Mouse (Mus musculus) limb, embryonic 12.5 days (tissue): ENCODE results near the gene Tmem191c. TPM values are rescaled to one million over a fixed set of nuclear protein-coding genes. Genes with fewer than 3 reads are reported as not detected.
A peak's percentile ranks its signal among the peaks of the same experiment; 100 is the strongest.

Experiments
- ATAC-seq: fragments of 200-750 bp; cut with Nextera tagmentation; 2 replicates; pipeline ENCODE4 v1.8.0; 2017; ENCODE audit warnings: low read depth, moderate TSS enrichment; ENCODE audit not compliant: insufficient number of reproducible peaks, insufficient read depth, low FRiP score, low TSS enrichment
- H3K27ac ChIP-seq: fragments of 300-500 bp; sonication (generic); 2 replicates; pipeline ENCODE4 v1.5.1; 2016; ENCODE audit warnings: mild to moderate bottlenecking, moderate library complexity
- H3K27me3 ChIP-seq: fragments of 300-500 bp; sonication (generic); 2 replicates; pipeline ENCODE4 v1.6.1; 2016; ENCODE audit warnings: mild to moderate bottlenecking, moderate library complexity
- H3K36me3 ChIP-seq: fragments of 300-500 bp; sonication (generic); 2 replicates; pipeline ENCODE4 v1.6.1; 2016; ENCODE audit warnings: mild to moderate bottlenecking, moderate library complexity
- H3K4me1 ChIP-seq: fragments of 300-500 bp; sonication (generic); replicated peaks from 2 replicates; pipeline ENCODE4 v1.6.1; 2016
- H3K4me2 ChIP-seq: fragments of 300-500 bp; sonication (generic); 2 replicates; pipeline ENCODE4 v1.6.1; 2016; ENCODE audit warnings: mild to moderate bottlenecking, moderate library complexity
- H3K4me3 ChIP-seq: fragments of 300-500 bp; sonication (generic); replicated peaks from 2 replicates; pipeline ENCODE4 v1.5.1; 2016; ENCODE audit warnings: mild to moderate bottlenecking
- H3K9ac ChIP-seq: fragments of 300-500 bp; sonication (generic); replicated peaks from 2 replicates; pipeline ENCODE4 v1.6.1; 2016; ENCODE audit warnings: mild to moderate bottlenecking, moderate library complexity
- H3K9me3 ChIP-seq: fragments of 300-500 bp; sonication (generic); 2 replicates; pipeline ENCODE4 v1.6.1; 2016; ENCODE audit warnings: mild to moderate bottlenecking, moderate library complexity
- WGBS: fragments of 180-500 bp; shearing (Covaris S2); methylation state at CpG from one replicate; pipeline ENCODE4 v1.1.7; 2016; 5-methylcytosine and 5-hydroxymethylcytosine counted together
- polyA plus RNA-seq: library from polyadenylated mRNA; unstranded; fragments of >200 nt; fragmentation: Nextera tagmentation; extraction: Ambion mirVana; gene quantifications from 2 replicates; pipeline ENCODE4 v1.2.1, GENCODE M21; 2016

Tmem191c gene
- polyA plus RNA-seq, 1 experiment from 2014 or later: 13.8 TPM

- no peak for ATAC-seq
- H3K9ac ChIP-seq: no peak overlapping the region
- no peak overlapping the region for H3K4me2 ChIP-seq
- no peak overlapping the region for H3K4me3 ChIP-seq
- no peaks in the 10 kb centered on the region for H3K27me3 ChIP-seq
- H3K4me1 ChIP-seq: no peaks in the 10 kb centered on the region
- no peak overlapping the region for H3K27ac ChIP-seq
- H3K9me3 ChIP-seq: peaks cover 5% of the 10 kb centered on the region; the same call in 1 of the 2 replicates
- WGBS: 83% methylated on average over 3 of the region's 3 CpGs
- peaks cover 14% of the 10 kb centered on the region for H3K36me3 ChIP-seq
Measured at GRCm38 (mm10) chr16:17266113-17266512, 9.8 kb upstream of the Tmem191c start.

- Histone ChIP-seq H3K4me2 (no peak overlapping the region), H3K27ac (no peak overlapping the region), H3K9me3 (peaks cover 7% of the 10 kb centered on the region; the same call in 1 of the 2 replicates), H3K27me3 (no peaks in the 10 kb centered on the region), H3K9ac (no peak overlapping the region), H3K4me3 (no peak overlapping the region), H3K36me3 (0 out of 2 replicates have a peak, but pooled peaks cover 1% of the 10 kb centered on the region), H3K4me1 (no peaks in the 10 kb centered on the region)
- WGBS: 76% methylated on average over 5 of the region's 5 CpGs
- no peak for ATAC-seq
Measured at GRCm38 (mm10) chr16:17267937-17268336, 7.9 kb upstream of the Tmem191c start.

GRCm38 (mm10) chr16:17269872-17270271 is 6.0 kb upstream of the Tmem191c start:
- peaks cover 7% of the 10 kb centered on the region; the same call in 1 of the 2 replicates for H3K9me3 ChIP-seq
- H3K27me3 ChIP-seq: no peaks in the 10 kb centered on the region
- no peak overlapping the region for H3K4me3 ChIP-seq
- 91% methylated on average over 5 of the region's 5 CpGs for WGBS
- no peak overlapping the region for H3K27ac ChIP-seq
- no peaks in the 10 kb centered on the region for H3K4me1 ChIP-seq
- H3K4me2 ChIP-seq: no peak overlapping the region
- no peak for ATAC-seq
- no peak overlapping the region for H3K9ac ChIP-seq
- H3K36me3 ChIP-seq: no peaks in the 10 kb centered on the region

- Histone ChIP-seq H3K9me3 (peaks cover 7% of the 10 kb centered on the region; the same call in 1 of the 2 replicates), H3K9ac (no peak overlapping the region), H3K36me3 (no peaks in the 10 kb centered on the region), H3K4me3 (no peak overlapping the region), H3K27me3 (no peaks in the 10 kb centered on the region), H3K4me1 (no peaks in the 10 kb centered on the region), H3K4me2 (no peak overlapping the region), H3K27ac (no peak overlapping the region)
- ATAC-seq: no peak
- 72% methylated on average over 4 of the region's 4 CpGs for WGBS
Measured at GRCm38 (mm10) chr16:17271124-17271523, 4.8 kb upstream of the Tmem191c start.

GRCm38 (mm10) chr16:17271856-17272255 is 4.0 kb upstream of the Tmem191c start:
- peaks cover 7% of the 10 kb centered on the region; the same call in 1 of the 2 replicates for H3K9me3 ChIP-seq
- ATAC-seq: no peak
- H3K4me3 ChIP-seq: no peak overlapping the region
- H3K36me3 ChIP-seq: no peaks in the 10 kb centered on the region
- H3K27ac ChIP-seq: no peak overlapping the region
- no peak overlapping the region for H3K9ac ChIP-seq
- peaks cover 2% of the 10 kb centered on the region for H3K27me3 ChIP-seq
- peaks cover 1% of the 10 kb centered on the region for H3K4me1 ChIP-seq
- WGBS: 71% methylated on average over 6 of the region's 6 CpGs
- H3K4me2 ChIP-seq: no peak overlapping the region

GRCm38 (mm10) chr16:17276164-17277151 is 581 bp downstream of the Tmem191c start:
- WGBS: under 1% methylated on average over 62 of the region's 62 CpGs
- 0 out of 2 replicates have a peak overlapping the region, but pooled peaks have one; percentile 53 for H3K27ac ChIP-seq

GRCm38 (mm10) chr16:17277342-17278211 is 1.7 kb downstream of the Tmem191c start:
- Histone ChIP-seq H3K4me2 (peak overlapping the region; percentile 90), H3K36me3 (peaks cover 39% of the 10 kb centered on the region), H3K4me1 (peaks cover 16% of the 10 kb centered on the region), H3K27me3 (peaks cover 34% of the 10 kb centered on the region), H3K27ac (no peak overlapping the region), H3K4me3 (peak overlapping the region; percentile 56), H3K9ac (peak overlapping the region; percentile 47), H3K9me3 (no peaks in the 10 kb centered on the region)
- WGBS: 2% methylated on average over 59 of the region's 61 CpGs
- ATAC-seq: 0 out of 2 replicates have a peak, but pooled peaks have one; percentile 7

More at GRCm38 (mm10) chr16:17276164-17277151, 581 bp downstream of the Tmem191c start:
- H3K36me3 ChIP-seq: peaks cover 27% of the 10 kb centered on the region
- peak; percentile 85 for ATAC-seq
- peak overlapping the region; percentile 56 for H3K4me3 ChIP-seq
- peaks cover 34% of the 10 kb centered on the region for H3K27me3 ChIP-seq
- peak overlapping the region; percentile 90 for H3K4me2 ChIP-seq
- peak overlapping the region; percentile 56 for H3K9ac ChIP-seq
- no peaks in the 10 kb centered on the region for H3K9me3 ChIP-seq
- peaks cover 16% of the 10 kb centered on the region for H3K4me1 ChIP-seq

GRCm38 (mm10) chr16:17280471-17280870 is 4.6 kb downstream of the Tmem191c start:
- Histone ChIP-seq H3K27me3 (peaks cover 34% of the 10 kb centered on the region), H3K9ac (no peak overlapping the region), H3K9me3 (no peaks in the 10 kb centered on the region), H3K4me3 (no peak overlapping the region), H3K4me1 (peaks cover 16% of the 10 kb centered on the region), H3K4me2 (no peak overlapping the region), H3K36me3 (peaks cover 67% of the 10 kb centered on the region), H3K27ac (no peak overlapping the region)
- WGBS: 87% methylated on average over 11 of the region's 11 CpGs
- no peak for ATAC-seq

GRCm38 (mm10) chr16:17283151-17283550 is 7.3 kb downstream of the Tmem191c start:
- 83% methylated on average over 6 of the region's 6 CpGs for WGBS
- H3K36me3 ChIP-seq: peaks cover 92% of the 10 kb centered on the region
- no peak for ATAC-seq

GRCm38 (mm10) chr16:17287103-17287502 is 11.2 kb downstream of the Tmem191c start:
- Histone ChIP-seq H3K4me1 (no peaks in the 10 kb centered on the region), H3K9me3 (no peaks in the 10 kb centered on the region), H3K4me3 (no peak overlapping the region), H3K9ac (no peak overlapping the region), H3K27ac (no peak overlapping the region), H3K4me2 (no peak overlapping the region), H3K36me3 (peaks cover 89% of the 10 kb centered on the region), H3K27me3 (no peaks in the 10 kb centered on the region)
- 97% methylated on average over 2 of the region's 2 CpGs for WGBS
- no peak for ATAC-seq

More at GRCm38 (mm10) chr16:17283151-17283550, 7.3 kb downstream of the Tmem191c start:
- no peak overlapping the region for H3K4me2 ChIP-seq
- H3K9ac ChIP-seq: no peak overlapping the region
- no peaks in the 10 kb centered on the region for H3K9me3 ChIP-seq
- no peak overlapping the region for H3K27ac ChIP-seq
- no peak overlapping the region for H3K4me3 ChIP-seq
- H3K4me1 ChIP-seq: peaks cover 2% of the 10 kb centered on the region
- peaks cover 19% of the 10 kb centered on the region for H3K27me3 ChIP-seq

GRCm38 (mm10) chr16:17291016-17291415 is 15.1 kb downstream of the Tmem191c start:
- ATAC-seq: no peak
- WGBS: 92% methylated on average over 2 of the region's 2 CpGs

More at GRCm38 (mm10) chr16:17291016-17291415, 15.1 kb downstream of the Tmem191c start:
- Histone ChIP-seq H3K4me2 (no peak overlapping the region), H3K9ac (no peak overlapping the region), H3K4me3 (no peak overlapping the region), H3K27ac (no peak overlapping the region), H3K27me3 (no peaks in the 10 kb centered on the region), H3K4me1 (no peaks in the 10 kb centered on the region), H3K36me3 (peaks cover 79% of the 10 kb centered on the region), H3K9me3 (no peaks in the 10 kb centered on the region)
